Mouse (Mus musculus) embryonic fibroblast, embryonic 13.5 days (primary cell): Measurements from ENCODE around the gene Sacs. TPM values are rescaled to one million over a fixed set of nuclear protein-coding genes. Genes with fewer than 3 reads are reported as not detected.

Experiments
- H3K27ac ChIP-seq: 2 replicates; pipeline ENCODE4 v1.5.1; 2012; ENCODE audit warnings: low read length, control low read depth, inconsistent platforms; ENCODE audit not compliant: insufficient read depth
- H3K4me1 ChIP-seq: 2 replicates; pipeline ENCODE4 v1.6.1; 2011; ENCODE audit warnings: low read length; ENCODE audit not compliant: control insufficient read depth, insufficient read depth
- H3K4me3 ChIP-seq: 2 replicates; pipeline ENCODE4 v1.5.1; 2011; ENCODE audit warnings: mild to moderate bottlenecking, control low read depth, low read length; ENCODE audit not compliant: insufficient read depth
- CTCF ChIP-seq: IDR thresholded peaks from 2 replicates; pipeline ENCODE4 v1.5.1; 2011; ENCODE audit warnings: mild to moderate bottlenecking, control low read depth, low read length, moderate library complexity, borderline replicate concordance; ENCODE audit not compliant: insufficient read depth
- POLR2A ChIP-seq: IDR thresholded peaks from 2 replicates; pipeline ENCODE4 v1.6.1; 2011; ENCODE audit warnings: low read depth, mild to moderate bottlenecking, control low read depth, low read length, moderate library complexity
- polyA plus RNA-seq: library from polyadenylated mRNA; stranded (reverse); fragments of >200 nt; gene quantifications from 2 replicates; pipeline ENCODE4 v1.2.4, GENCODE M21; 2011; ENCODE audit warnings: low read depth; ENCODE audit not compliant: missing spikeins, insufficient read length

The Sacs gene
- polyA plus RNA-seq, 1 experiment: 18.3 TPM

DNA sequence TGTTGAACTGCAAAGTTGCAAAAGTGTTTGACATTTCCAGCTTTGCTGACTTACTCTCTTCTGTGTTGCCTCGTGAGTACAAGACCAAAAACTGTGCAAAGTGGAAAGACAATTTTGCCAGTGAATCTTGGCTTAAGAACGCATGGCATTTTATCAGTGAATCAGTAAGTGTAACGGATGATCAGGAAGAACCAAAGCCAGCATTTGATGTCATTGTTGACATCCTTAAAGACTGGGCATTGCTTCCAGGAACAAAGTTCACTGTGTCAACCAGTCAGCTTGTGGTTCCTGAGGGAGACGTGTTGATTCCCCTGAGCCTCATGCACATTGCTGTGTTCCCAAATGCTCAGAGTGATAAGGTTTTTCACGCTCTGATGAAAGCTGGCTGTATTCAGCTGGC lies 71.9 kb downstream of the Sacs start:
- TF ChIP-seq CTCF: no peak
- TF ChIP-seq POLR2A: no peak
- Histone ChIP-seq H3K27ac (no peak overlapping the region), H3K4me1 (no peaks in the 10 kb centered on the region), H3K4me3 (no peak overlapping the region)

GRCm38 (mm10) chr14:61211754-61212153 lies 73.5 kb downstream of the Sacs start:
- Histone ChIP-seq H3K4me3 (no peak overlapping the region), H3K27ac (no peak overlapping the region), H3K4me1 (no peaks in the 10 kb centered on the region)
- TF ChIP-seq CTCF (no peak), POLR2A (no peak)

DNA sequence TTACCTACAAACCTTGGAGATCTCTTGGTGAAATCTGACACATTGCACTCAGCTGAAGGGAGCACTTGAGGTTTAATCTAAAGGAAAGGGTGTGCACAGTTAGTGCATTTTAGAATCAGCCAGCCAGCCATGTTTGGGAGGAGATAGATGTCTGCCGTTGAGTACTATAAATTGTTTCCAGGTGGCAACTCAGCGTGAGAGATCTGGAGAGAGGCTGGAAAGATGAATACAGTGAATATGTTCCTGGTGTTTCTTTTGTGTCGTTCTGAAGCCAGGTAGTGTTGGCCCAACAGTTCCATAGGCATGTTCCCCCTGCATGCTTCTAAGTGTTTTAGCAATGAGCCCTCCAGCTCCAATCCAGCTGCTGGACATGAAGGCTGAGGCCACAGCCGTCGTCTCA lies 82.9 kb downstream of the Sacs start:
- TF ChIP-seq CTCF (no peak), POLR2A (no peak)
- Histone ChIP-seq H3K27ac (no peak overlapping the region), H3K4me3 (no peak overlapping the region), H3K4me1 (no peaks in the 10 kb centered on the region)

- Histone ChIP-seq H3K27ac (no peak overlapping the region), H3K4me3 (no peak overlapping the region), H3K4me1 (no peaks in the 10 kb centered on the region)
- no peak for TF ChIP-seq CTCF
Observed at GRCm38 (mm10) chr14:61222506-61222905, 84.2 kb downstream of the Sacs start.

DNA sequence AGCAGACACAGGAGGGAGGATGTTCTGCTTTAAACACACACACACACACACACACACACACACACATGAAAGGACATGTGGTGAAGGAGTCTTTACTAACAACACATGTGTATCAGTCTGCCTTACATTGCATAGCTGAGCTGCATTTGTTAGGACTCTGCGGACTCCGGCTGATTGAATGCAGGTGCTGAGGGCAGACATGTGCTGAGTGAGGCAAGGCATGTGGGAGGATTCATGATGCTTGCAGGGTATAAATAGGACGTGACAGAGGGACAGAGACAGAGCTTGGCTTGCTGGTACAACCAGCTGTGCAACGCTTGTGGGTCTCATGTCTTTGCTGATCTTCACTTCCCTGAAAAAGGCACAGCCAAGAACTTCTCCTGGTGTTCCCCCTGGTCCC lies 85.5 kb downstream of the Sacs start:
- TF ChIP-seq POLR2A (no peak), CTCF (no peak)
- no peak overlapping the region for H3K27ac ChIP-seq
- H3K4me3 ChIP-seq: no peak overlapping the region

DNA sequence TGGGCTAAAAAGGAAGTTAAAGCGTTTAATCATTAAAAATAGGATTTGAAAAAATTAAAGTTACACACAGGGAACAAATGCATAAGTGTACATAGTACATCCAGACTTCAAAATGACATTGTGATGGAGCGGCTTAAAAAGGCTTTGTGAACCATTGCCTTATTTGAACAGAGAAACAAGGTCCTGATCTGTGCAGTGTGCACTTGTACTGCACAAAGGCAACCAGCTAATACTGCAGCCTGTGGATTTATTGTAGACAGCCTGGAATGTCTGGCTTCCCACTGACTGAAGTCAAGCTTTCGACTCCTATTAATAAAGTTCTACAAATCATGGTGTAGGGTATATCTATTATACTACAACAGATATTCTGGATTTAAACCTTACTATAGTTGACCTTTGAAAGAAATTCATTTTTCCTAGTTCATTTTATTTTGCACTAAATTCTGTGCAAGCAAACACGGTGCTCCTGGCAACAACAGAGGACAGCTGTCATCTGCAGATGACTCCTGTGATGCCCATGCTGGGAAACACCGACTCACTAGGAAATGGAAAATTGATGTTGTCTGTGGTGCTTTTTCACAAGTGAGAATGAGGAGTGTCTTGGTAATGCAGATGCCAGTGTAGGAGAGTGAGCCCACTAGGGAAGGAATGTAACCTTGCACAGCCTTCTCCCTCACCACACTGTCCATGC lies 86.3 kb downstream of the Sacs start:
- TF ChIP-seq CTCF: no peak

More for the DNA sequence above, 85.5 kb downstream of the Sacs start:
- no peaks in the 10 kb centered on the region for H3K4me1 ChIP-seq

GRCm38 (mm10) chr14:61226151-61226550 lies 87.9 kb downstream of the Sacs start:
- TF ChIP-seq POLR2A (no peak), CTCF (no peak)
- no peak overlapping the region for H3K27ac ChIP-seq
- H3K4me1 ChIP-seq: no peaks in the 10 kb centered on the region
- no peak overlapping the region for H3K4me3 ChIP-seq

More for the DNA sequence above, 86.3 kb downstream of the Sacs start:
- H3K4me1 ChIP-seq: no peaks in the 10 kb centered on the region
- H3K4me3 ChIP-seq: no peak overlapping the region
- no peak overlapping the region for H3K27ac ChIP-seq

DNA sequence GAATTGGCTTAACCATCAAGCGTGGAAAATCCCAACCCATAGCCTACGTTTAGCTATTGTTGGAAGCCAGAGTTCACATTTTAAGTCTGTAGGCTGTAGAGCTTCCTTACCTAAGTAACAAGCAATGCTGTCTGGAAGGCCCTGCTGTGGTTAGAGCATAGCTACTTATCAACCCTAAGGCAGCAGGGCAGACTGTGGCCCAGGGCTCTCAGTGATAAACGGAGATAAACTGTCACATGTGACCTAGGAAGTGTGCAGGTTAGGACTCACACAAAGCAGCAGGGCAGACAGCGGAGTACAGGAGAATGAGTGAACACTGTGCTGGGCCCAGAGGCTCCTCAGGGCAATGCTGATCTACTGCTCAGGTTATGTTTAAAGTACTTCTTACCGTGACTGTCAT lies 91.5 kb downstream of the Sacs start:
- H3K4me3 ChIP-seq: no peak overlapping the region
- H3K4me1 ChIP-seq: no peaks in the 10 kb centered on the region
- TF ChIP-seq CTCF (no peak), POLR2A (no peak)
- no peak overlapping the region for H3K27ac ChIP-seq

GRCm38 (mm10) chr14:61230179-61230578 lies 91.9 kb downstream of the Sacs start:
- no peaks in the 10 kb centered on the region for H3K4me1 ChIP-seq
- H3K27ac ChIP-seq: no peak overlapping the region
- TF ChIP-seq POLR2A (no peak), CTCF (no peak)
- H3K4me3 ChIP-seq: no peak overlapping the region

DNA sequence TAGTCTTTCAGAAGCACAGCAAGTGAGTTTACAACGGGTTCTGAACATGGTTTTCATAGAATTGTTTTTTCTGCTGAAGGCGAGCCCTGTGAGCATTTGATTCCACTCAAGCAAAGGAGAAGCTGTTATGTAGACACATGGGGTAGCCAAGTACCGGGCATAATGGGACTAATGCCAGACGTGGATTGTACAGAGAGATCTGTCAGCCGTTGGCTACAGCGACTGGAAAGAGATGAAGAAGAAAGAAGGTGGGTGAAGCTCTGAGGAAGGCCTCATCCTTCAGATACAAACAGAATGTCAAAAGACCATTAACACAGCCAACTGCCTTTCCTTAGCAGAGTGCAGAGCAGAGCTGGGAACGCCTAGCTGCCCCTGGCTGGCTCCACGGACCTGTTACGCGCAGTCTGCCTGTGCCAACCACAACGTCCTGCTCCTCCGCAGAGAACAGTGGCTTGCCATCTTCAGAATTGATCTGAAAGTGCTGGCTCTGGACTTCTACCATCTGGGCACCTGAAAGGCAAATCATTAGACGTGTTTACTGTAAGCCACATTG lies 93.8 kb downstream of the Sacs start:
- H3K4me3 ChIP-seq: no peak overlapping the region
- TF ChIP-seq POLR2A (no peak), CTCF (no peak)

More for the DNA sequence above, 93.8 kb downstream of the Sacs start:
- Histone ChIP-seq H3K4me1 (no peaks in the 10 kb centered on the region), H3K27ac (no peak overlapping the region)
